Mouse (Mus musculus) ES-CJ7 (cell line): Measurements from ENCODE around the gene Gm20747.
"Not testable (repeated sequence)": the region's sequence is repeated elsewhere in the genome, so short reads cannot be mapped to it uniquely, and the experiment has no call there.

Experiments
- DNase-seq: peaks from one replicate; pipeline ENCODE4 v3.0.0; 2011; ENCODE audit warnings: low read depth, low spot score

The Gm20747 gene

GRCm38 (mm10) chrY:53418191-53418590 is at the start of gene Gm20747:
TSS of gene Gm20747 (minus strand) at chrY:53418291.
- not testable (repeated sequence) for DNase-seq
